Mouse (Mus musculus) spleen, adult 10 weeks (tissue): ENCODE data around the gene Itpk1. TPM values are rescaled to one million over a fixed set of nuclear protein-coding genes. Genes with fewer than 3 reads are reported as not detected.

Experiments
- polyA plus RNA-seq: library from polyadenylated mRNA; stranded (reverse); fragments of 350-450 nt; fragmentation: Illumina TruSeq; extraction: RNeasy Lipid Tissue Mini Kit (QIAGEN cat#74804); gene quantifications from one replicate; pipeline ENCODE4 v1.2.3, GENCODE M21; 2015; ENCODE audit warnings: low replicate concordance; ENCODE audit not compliant: insufficient read depth

Gene Itpk1
- polyA plus RNA-seq = 11.1 TPM

GRCm38 (mm10) chr12:102704457-102705198 is at the start of gene Itpk1:
Itpk1 (minus strand) TSS chr12:102704930.

GRCm38 (mm10) chr12:102743589-102744574 is 39.2 kb upstream of the Itpk1 start, which contains the start of the genes Moap1 and Tmem251:
Moap1 (minus strand) TSS chr12:102743661.
Tmem251 (plus strand) TSS chr12:102743762.

GRCm38 (mm10) chr12:102554721-102555516 is 149.8 kb downstream of the Itpk1 start, which contains the start of gene Chga:
Chga (plus strand) TSS chr12:102554969.

Other genes with a start within 250 kb of the Itpk1 start
- 48.2 TPM for gene Golga5, start 235.8 kb downstream of the Itpk1 start, polyA plus RNA-seq
- gene Chga, start 150.0 kb downstream of the Itpk1 start, polyA plus RNA-seq = not detected
- gene Moap1, start 38.7 kb upstream of the Itpk1 start, polyA plus RNA-seq = 5.1 TPM
- gene Tmem251, start 38.8 kb upstream of the Itpk1 start, polyA plus RNA-seq = 13.5 TPM
- gene Gm28051, start 52.8 kb upstream of the Itpk1 start, polyA plus RNA-seq = not detected
- 20.0 TPM for gene Gon7, start 52.9 kb upstream of the Itpk1 start, polyA plus RNA-seq
- 33.0 TPM for gene Ubr7, start 53.0 kb upstream of the Itpk1 start, polyA plus RNA-seq
- 6.5 TPM for gene Gm20604, start 53.7 kb upstream of the Itpk1 start, polyA plus RNA-seq
- 29.5 TPM for gene Btbd7, start 173.5 kb upstream of the Itpk1 start, polyA plus RNA-seq
- gene Cox8c, start 194.4 kb upstream of the Itpk1 start, polyA plus RNA-seq = not detected
- 0.14 TPM for gene Unc79, start 243.9 kb upstream of the Itpk1 start, polyA plus RNA-seq